Mouse (Mus musculus): ENCODE results near the gene Zgpat. TPM values are rescaled to one million over a fixed set of nuclear protein-coding genes. Genes with fewer than 3 reads are reported as not detected.

Gene Zgpat
- polyA plus RNA-seq, 1 experiment, result 44.7 TPM

DNA sequence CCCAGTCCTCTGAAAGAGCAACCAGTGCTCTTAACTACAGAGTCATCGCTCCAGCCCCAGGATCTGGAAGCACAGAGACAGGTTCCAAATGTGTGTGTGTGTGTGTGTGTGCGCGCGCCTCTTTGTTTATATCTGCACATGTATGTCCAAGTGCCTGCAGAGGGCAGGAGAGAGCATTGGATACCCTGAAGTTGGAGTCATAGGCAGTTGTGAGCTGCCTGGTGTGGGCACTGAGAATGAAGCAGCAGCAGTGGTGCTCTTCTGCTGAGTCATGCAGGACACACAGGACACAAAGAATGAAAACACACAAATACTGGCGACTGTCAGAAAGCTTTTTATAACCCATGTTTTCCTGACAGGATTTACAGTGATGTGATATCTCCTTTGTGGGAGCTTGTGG lies 5.3 kb downstream of the Zgpat start:
- no peak overlapping the region for H3K27ac ChIP-seq (ENCODE audit: insufficient read depth, low read length)
- no peak for DNase-seq (ENCODE audit: low read depth in 1 of 2, low spot score in 2 of 2)
- H3K4me1 ChIP-seq (ENCODE audit: control insufficient read depth, insufficient read depth, insufficient read length), result peaks cover 9% of the 10 kb centered on the region
- WGBS, result 93% methylated on average over 5 of the region's 5 CpGs
- peaks cover 6% of the 10 kb centered on the region for H3K36me3 ChIP-seq (ENCODE audit: control insufficient read depth, insufficient read depth, low read length)
- no peaks in the 10 kb centered on the region for H3K27me3 ChIP-seq (ENCODE audit: control insufficient read depth, insufficient read depth, low read length)
- H3K4me3 ChIP-seq (ENCODE audit: extremely low read depth, insufficient read depth, insufficient read length), result no peak overlapping the region
- TF ChIP-seq POLR2A (IDR thresholded peaks at IDR 0.05; ENCODE audit: low read depth, low read length), result no peak
- no peak for TF ChIP-seq CTCF (IDR thresholded peaks at IDR 0.05; ENCODE audit: extremely low read depth, insufficient read depth, insufficient read length, insufficient replicate concordance)

DNA sequence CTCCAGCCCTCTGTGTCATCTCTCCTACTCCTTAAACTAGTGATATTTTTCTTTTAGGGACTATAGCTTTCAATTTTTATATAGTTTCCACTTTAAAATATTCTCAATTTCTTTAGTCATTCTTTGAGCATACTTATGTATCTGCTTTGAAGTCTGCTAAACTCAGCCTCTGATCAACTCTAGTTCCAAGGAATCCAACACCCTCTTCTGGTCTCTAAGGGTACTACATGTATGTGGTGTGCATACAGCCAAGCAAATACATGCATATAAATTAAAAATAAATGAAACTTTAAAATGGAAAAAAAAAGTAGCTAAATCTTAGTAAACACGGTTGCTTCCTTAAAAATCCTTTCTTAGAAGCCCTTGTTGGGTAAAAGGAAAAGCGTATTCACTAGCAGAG lies 11.1 kb downstream of the Zgpat start:
- WGBS, result 88% methylated on average over 2 of the region's 2 CpGs
- peaks cover 17% of the 10 kb centered on the region for H3K36me3 ChIP-seq (ENCODE audit: control insufficient read depth, insufficient read depth, low read length)
- H3K27me3 ChIP-seq (ENCODE audit: control insufficient read depth, insufficient read depth, low read length), result no peaks in the 10 kb centered on the region
- peak in 1 of 2 experiments; percentile 40 for DNase-seq (ENCODE audit: low read depth in 1 of 2, low spot score in 2 of 2)
- H3K27ac ChIP-seq (ENCODE audit: insufficient read depth, low read length), result no peak overlapping the region
- H3K4me3 ChIP-seq (ENCODE audit: extremely low read depth, insufficient read depth, insufficient read length), result no peak overlapping the region
- peaks cover 17% of the 10 kb centered on the region; the same call in 1 of the 2 replicates for H3K4me1 ChIP-seq (ENCODE audit: control insufficient read depth, insufficient read depth, insufficient read length)
- TF ChIP-seq POLR2A (IDR thresholded peaks at IDR 0.05; ENCODE audit: low read depth, low read length) (no peak), CTCF (IDR thresholded peaks at IDR 0.05; ENCODE audit: extremely low read depth, insufficient read depth, insufficient read length, insufficient replicate concordance) (no peak)

DNA sequence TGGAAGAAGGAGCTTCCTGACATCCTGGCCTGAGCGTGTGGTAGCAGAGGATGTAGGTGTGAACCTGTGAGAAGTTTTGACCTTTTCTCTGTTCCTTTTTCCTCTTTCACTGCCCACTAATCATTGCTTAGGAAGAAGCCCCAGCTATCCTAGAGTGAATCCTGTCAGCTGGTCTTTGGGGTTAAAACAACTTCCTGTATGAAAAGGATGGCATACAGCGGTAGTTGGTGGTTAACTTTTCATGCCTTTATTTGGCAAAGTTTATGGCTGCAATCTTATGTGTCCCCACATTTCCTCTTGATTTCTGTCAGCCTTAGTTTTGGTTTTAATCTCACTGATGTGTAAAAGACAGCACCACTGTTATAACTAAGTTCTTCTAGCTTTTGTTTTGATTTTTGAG lies 12.5 kb downstream of the Zgpat start:
- WGBS, result 15% methylated on average over 2 of the region's 2 CpGs
- H3K27ac ChIP-seq (ENCODE audit: insufficient read depth, low read length), result peak overlapping the region; percentile 81

DNA sequence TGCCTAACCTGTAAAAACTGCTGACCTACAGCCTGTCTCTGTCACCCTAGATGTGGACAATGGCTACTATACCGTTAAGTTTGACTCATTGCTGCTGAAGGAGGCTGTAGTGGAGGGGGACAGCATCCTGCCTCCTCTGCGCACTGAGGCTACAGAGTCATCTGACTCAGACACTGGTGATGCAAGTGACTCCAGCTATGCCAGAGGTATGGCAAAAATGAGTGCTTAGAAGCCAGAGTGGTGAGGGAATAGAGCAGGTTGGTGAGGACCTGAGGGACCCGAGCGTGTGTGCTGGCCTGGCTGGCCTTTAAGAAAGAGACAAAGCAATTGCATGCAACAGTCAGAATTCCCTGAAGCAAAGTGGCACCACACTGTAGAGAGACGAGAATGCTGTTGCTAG lies 14.0 kb downstream of the Zgpat start:
- TF ChIP-seq POLR2A (IDR thresholded peaks at IDR 0.05; ENCODE audit: low read depth, low read length) (no peak), CTCF (IDR thresholded peaks at IDR 0.05; ENCODE audit: extremely low read depth, insufficient read depth, insufficient read length, insufficient replicate concordance) (no peak)
- no peak for DNase-seq (ENCODE audit: low read depth in 1 of 2, low spot score in 2 of 2)
- H3K27me3 ChIP-seq (ENCODE audit: control insufficient read depth, insufficient read depth, low read length), result no peaks in the 10 kb centered on the region
- H3K4me3 ChIP-seq (ENCODE audit: extremely low read depth, insufficient read depth, insufficient read length), result no peak overlapping the region
- peaks cover 19% of the 10 kb centered on the region; the same call in 1 of the 2 replicates for H3K4me1 ChIP-seq (ENCODE audit: control insufficient read depth, insufficient read depth, insufficient read length)
- H3K27ac ChIP-seq (ENCODE audit: insufficient read depth, low read length), result peak overlapping the region; percentile 36
- WGBS, result 85% methylated on average over 5 of the region's 5 CpGs
- peaks cover 27% of the 10 kb centered on the region for H3K36me3 ChIP-seq (ENCODE audit: control insufficient read depth, insufficient read depth, low read length)

More for the DNA sequence above, 12.5 kb downstream of the Zgpat start:
- no peak for TF ChIP-seq CTCF (IDR thresholded peaks at IDR 0.05; ENCODE audit: extremely low read depth, insufficient read depth, insufficient read length, insufficient replicate concordance)
- TF ChIP-seq POLR2A (IDR thresholded peaks at IDR 0.05; ENCODE audit: low read depth, low read length), result no peak
- Histone ChIP-seq H3K27me3 (ENCODE audit: control insufficient read depth, insufficient read depth, low read length) (no peaks in the 10 kb centered on the region), H3K36me3 (ENCODE audit: control insufficient read depth, insufficient read depth, low read length) (peaks cover 17% of the 10 kb centered on the region), H3K4me3 (ENCODE audit: extremely low read depth, insufficient read depth, insufficient read length) (no peak overlapping the region), H3K4me1 (ENCODE audit: control insufficient read depth, insufficient read depth, insufficient read length) (peaks cover 19% of the 10 kb centered on the region; the same call in 1 of the 2 replicates)
- no peak for DNase-seq (ENCODE audit: low read depth in 1 of 2, low spot score in 2 of 2)

DNA sequence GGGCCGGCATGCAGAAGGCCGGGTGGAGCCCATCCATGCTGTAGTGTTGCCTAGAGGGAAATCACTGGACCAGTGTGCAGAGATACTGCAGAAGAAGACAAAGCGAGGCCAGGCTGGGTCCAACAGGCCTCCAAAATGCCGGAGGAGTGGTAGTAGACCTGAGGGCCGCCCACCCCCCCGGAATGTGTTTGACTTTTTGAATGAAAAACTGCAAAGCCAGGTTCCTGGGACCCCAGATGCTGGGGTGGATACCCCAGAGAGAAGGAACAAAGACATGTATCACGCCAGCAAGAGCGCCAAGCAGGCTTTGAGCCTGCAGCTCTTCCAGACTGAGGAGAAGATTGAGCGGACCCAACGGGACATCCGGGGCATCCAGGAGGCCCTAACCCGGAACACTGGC lies 15.1 kb downstream of the Zgpat start, which contains the start of gene Lime1:
Gene Lime1 (plus strand): TSS at position 301 of the 400 bp plus-strand sequence.
- no peak for TF ChIP-seq POLR2A (IDR thresholded peaks at IDR 0.05; ENCODE audit: low read depth, low read length)
- no peak for TF ChIP-seq CTCF (IDR thresholded peaks at IDR 0.05; ENCODE audit: extremely low read depth, insufficient read depth, insufficient read length, insufficient replicate concordance)

DNA sequence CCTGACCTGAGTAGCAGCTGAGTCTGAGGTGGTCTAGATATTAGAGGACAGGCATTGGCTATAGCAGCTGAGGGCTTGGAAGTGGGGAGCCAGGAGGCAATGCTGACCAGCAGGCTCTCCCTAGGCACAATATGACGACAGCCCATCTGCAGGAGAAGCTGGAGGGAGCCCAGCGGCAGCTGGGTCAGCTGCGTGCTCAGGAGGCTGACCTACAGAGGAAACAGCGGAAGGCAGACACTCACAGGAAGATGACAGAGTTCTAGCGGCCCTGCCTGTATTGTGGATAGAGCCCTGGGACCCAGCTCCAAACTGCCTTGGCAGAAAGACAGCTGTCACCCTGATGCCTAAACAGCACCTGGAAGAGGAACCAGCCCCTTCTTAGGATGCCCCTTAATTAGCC lies 15.5 kb downstream of the Zgpat start:
- peaks cover 19% of the 10 kb centered on the region; the same call in 1 of the 2 replicates for H3K4me1 ChIP-seq (ENCODE audit: control insufficient read depth, insufficient read depth, insufficient read length)
- DNase-seq (ENCODE audit: low read depth in 1 of 2, low spot score in 2 of 2), result no peak
- H3K4me3 ChIP-seq (ENCODE audit: extremely low read depth, insufficient read depth, insufficient read length), result no peak overlapping the region
- no peak for TF ChIP-seq POLR2A (IDR thresholded peaks at IDR 0.05; ENCODE audit: low read depth, low read length)
- no peak for TF ChIP-seq CTCF (IDR thresholded peaks at IDR 0.05; ENCODE audit: extremely low read depth, insufficient read depth, insufficient read length, insufficient replicate concordance)
- 88% methylated on average over 5 of the region's 5 CpGs for WGBS
- no peak overlapping the region for H3K27ac ChIP-seq (ENCODE audit: insufficient read depth, low read length)
- H3K27me3 ChIP-seq (ENCODE audit: control insufficient read depth, insufficient read depth, low read length), result no peaks in the 10 kb centered on the region
- peaks cover 36% of the 10 kb centered on the region for H3K36me3 ChIP-seq (ENCODE audit: control insufficient read depth, insufficient read depth, low read length)

More for the DNA sequence above, 15.1 kb downstream of the Zgpat start, which contains the start of gene Lime1:
- peaks cover 19% of the 10 kb centered on the region; the same call in 1 of the 2 replicates for H3K4me1 ChIP-seq (ENCODE audit: control insufficient read depth, insufficient read depth, insufficient read length)
- peak within 1 kb of the TSS; percentile 65; the same call in 1 of the 2 replicates for H3K27ac ChIP-seq (ENCODE audit: insufficient read depth, low read length)
- no peaks in the 10 kb centered on the region for H3K27me3 ChIP-seq (ENCODE audit: control insufficient read depth, insufficient read depth, low read length)
- no peak for DNase-seq (ENCODE audit: low read depth in 1 of 2, low spot score in 2 of 2)
- 95% methylated on average over 12 of the region's 12 CpGs for WGBS
- peaks cover 32% of the 10 kb centered on the region for H3K36me3 ChIP-seq (ENCODE audit: control insufficient read depth, insufficient read depth, low read length)
- H3K4me3 ChIP-seq (ENCODE audit: extremely low read depth, insufficient read depth, insufficient read length), result no peak within 1 kb of the TSS

DNA sequence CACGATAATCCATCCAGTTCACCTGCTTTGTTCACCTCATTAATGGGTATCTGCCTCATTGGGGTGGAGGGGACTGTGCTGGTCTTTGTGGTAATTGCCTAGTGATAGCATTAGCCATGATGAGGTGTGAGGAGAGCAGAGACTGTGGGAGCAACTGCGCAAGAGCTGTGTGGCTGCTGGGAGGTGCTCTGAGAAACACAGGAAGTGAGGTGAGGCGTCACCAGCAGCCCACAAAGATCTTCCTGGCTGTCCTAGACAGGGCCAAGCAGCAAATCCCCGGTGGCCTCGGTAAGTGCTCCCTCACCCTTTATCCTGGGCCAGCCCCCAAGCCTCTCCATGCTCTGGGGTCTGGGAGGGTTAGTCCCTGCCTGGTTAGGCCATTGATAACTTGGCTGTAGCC lies 16.4 kb downstream of the Zgpat start:
- peak in 1 of 2 experiments; percentile 29 for DNase-seq (ENCODE audit: low read depth in 1 of 2, low spot score in 2 of 2)
- TF ChIP-seq POLR2A (IDR thresholded peaks at IDR 0.05; ENCODE audit: low read depth, low read length) (no peak), CTCF (IDR thresholded peaks at IDR 0.05; ENCODE audit: extremely low read depth, insufficient read depth, insufficient read length, insufficient replicate concordance) (no peak)
- Histone ChIP-seq H3K27me3 (ENCODE audit: control insufficient read depth, insufficient read depth, low read length) (no peaks in the 10 kb centered on the region), H3K27ac (ENCODE audit: insufficient read depth, low read length) (peak overlapping the region; percentile 65), H3K36me3 (ENCODE audit: control insufficient read depth, insufficient read depth, low read length) (peaks cover 39% of the 10 kb centered on the region), H3K4me1 (ENCODE audit: control insufficient read depth, insufficient read depth, insufficient read length) (peaks cover 19% of the 10 kb centered on the region; the same call in 1 of the 2 replicates), H3K4me3 (ENCODE audit: extremely low read depth, insufficient read depth, insufficient read length) (peak overlapping the region; percentile 61)
- WGBS, result 53% methylated on average over 5 of the region's 5 CpGs

Measured in spleen, adult 2 months (tissue).